In the genomic region with DNA sequence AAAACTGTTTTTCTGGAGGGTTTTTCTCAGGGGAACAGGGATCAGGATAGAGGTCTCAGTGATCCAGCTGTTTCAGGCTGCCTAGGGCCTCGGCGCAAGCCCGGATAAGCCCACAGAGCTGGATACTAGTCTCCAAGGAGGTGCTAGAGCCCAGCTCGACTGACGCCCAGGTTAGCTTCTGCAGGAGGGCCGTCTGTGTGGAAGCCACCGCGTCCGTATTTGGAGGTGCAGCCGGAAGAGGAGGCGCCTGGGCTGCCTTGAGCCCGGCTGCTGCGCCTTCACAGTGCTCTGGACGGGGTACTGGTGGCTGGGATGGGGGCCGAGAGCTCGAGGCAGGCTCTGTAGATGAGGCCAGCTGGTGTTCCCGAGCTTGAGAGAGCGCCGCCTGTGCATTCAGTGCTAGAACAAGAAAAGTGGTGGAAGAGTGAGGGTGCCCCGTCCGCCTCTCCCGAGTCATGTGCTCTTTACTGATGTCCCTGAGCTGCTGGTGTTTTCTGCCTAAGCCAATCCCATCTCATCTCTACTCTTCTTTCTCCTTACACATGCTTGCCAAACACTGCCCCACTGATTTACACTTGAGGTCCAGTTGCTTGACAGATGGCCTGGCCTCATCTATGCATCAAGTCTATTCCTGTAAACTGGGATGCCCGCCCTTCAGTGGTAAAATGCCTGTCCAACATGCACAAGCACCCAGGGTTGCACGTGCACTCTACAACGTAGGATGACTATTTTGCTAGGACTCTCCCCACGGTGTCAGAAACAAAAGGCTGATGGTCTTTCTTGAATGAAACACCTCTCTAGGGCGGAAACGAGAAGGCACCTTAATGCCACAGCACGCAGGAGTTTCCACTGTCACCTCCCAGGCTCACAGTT, we compare ENCODE assay signal across 8 mouse cellular contexts. TPM values are rescaled to one million over a fixed set of nuclear protein-coding genes. Genes with fewer than 3 reads are reported as not detected.
A peak's percentile ranks its signal among the peaks of the same experiment; 100 is the strongest.
DNase-seq lines count a peak whose midpoint lies in the region; ATAC-seq and TF ChIP-seq lines count a peak whose summit lies in the region.

No protein-coding gene starts in this region.

- no peaks in the 10 kb centered on the region for H3K9me3 ChIP-seq in midbrain, embryonic 11.5 days (ENCODE audit: control insufficient read depth, low read length)

- peak overlapping the region; percentile 91 for H3K4me3 ChIP-seq in testis, adult 2 months (ENCODE audit: control insufficient read depth, low read depth, low read length)
- peak overlapping the region; percentile 59 for H3K4me3 ChIP-seq in midbrain, embryonic 11.5 days (ENCODE audit: low read depth, low read length)

- ATAC-seq in midbrain, embryonic 11.5 days (ENCODE audit: low FRiP score), result no peak
- no peak for ATAC-seq in erythroid progenitor cell, adult 5-6 weeks (replicated peaks; ENCODE audit: low FRiP score, poor library complexity, severe bottlenecking)

- peak; percentile 58 for DNase-seq in adrenal gland, postnatal 10 days
- no peak for DNase-seq in adrenal gland, adult 18-20 months (ENCODE audit: low spot score in 2 of 2)
- no peak for DNase-seq in testis, postnatal 14 days (ENCODE audit: low spot score)
- peak; percentile 57 for DNase-seq in induced T-regulatory cell, adult 2 months (ENCODE audit: low read depth)
- DNase-seq in midbrain, embryonic 11.5 days (ENCODE audit: low spot score, missing footprints), result no peak
- no peak for DNase-seq in left cerebral cortex, adult 8-10 months (ENCODE audit: low spot score in 2 of 2)

- no peak overlapping the region for H3K27ac ChIP-seq in testis, adult 2 months (ENCODE audit: control insufficient read depth, insufficient read depth, low read depth, low read length)
- H3K27ac ChIP-seq in midbrain, embryonic 11.5 days (ENCODE audit: low read depth, low read length), result no peak overlapping the region

- no peak for TF ChIP-seq CTCF in testis, adult 2 months (IDR thresholded peaks at IDR 0.05; ENCODE audit: control insufficient read depth, insufficient read depth, insufficient replicate concordance, low read depth, low read length)

- no peaks in the 10 kb centered on the region for H3K27me3 ChIP-seq in testis, adult 2 months (ENCODE audit: control insufficient read depth, insufficient read depth, low read length)
- H3K27me3 ChIP-seq in midbrain, embryonic 11.5 days (ENCODE audit: control insufficient read depth, insufficient read depth, low read length), result no peaks in the 10 kb centered on the region

- no peaks in the 10 kb centered on the region for H3K36me3 ChIP-seq in testis, adult 2 months (ENCODE audit: control insufficient read depth, insufficient read depth, low read length)
- no peaks in the 10 kb centered on the region for H3K36me3 ChIP-seq in midbrain, embryonic 11.5 days (ENCODE audit: control insufficient read depth, insufficient read depth, low read length)

- peaks cover 40% of the 10 kb centered on the region for H3K4me1 ChIP-seq in testis, adult 2 months (ENCODE audit: control insufficient read depth, insufficient read depth, low read length)
- H3K4me1 ChIP-seq in midbrain, embryonic 11.5 days (ENCODE audit: control insufficient read depth, insufficient read depth, low read length), result peaks cover 40% of the 10 kb centered on the region

- H3K4me2 ChIP-seq in midbrain, embryonic 11.5 days, result peak overlapping the region; percentile 99

- TF ChIP-seq POLR2A in testis, adult 2 months (IDR thresholded peaks at IDR 0.05; ENCODE audit: control insufficient read depth, low read depth, low read length), result no peak

- peak overlapping the region; percentile 68 for H3K9ac ChIP-seq in midbrain, embryonic 11.5 days (ENCODE audit: low read length)

- WGBS in midbrain, embryonic 11.5 days, result 75% methylated on average over 29 of the region's 29 CpGs

RNA-seq across cellular contexts. Expression of gene Fam89b, which starts 1.1 kb away (rescaled TPM):
- total RNA-seq in adrenal gland, postnatal 10 days (2021), result 10 to 100 TPM; 47.0 to 59.8 TPM
- total RNA-seq in adrenal gland, adult 18-20 months (2021), result 10 to 100 TPM; 42.9 to 61.5 TPM
- polyA plus RNA-seq in testis, adult 2 months (2012; rRNA removed), result 256 and 286 TPM in 2 replicates
- 157 and 158 TPM in 2 replicates for polyA plus RNA-seq in midbrain, embryonic 11.5 days (2014; fragmentation: Nextera tagmentation; extraction: Ambion mirVana)
- total RNA-seq in erythroid progenitor cell, adult 5-6 weeks (2015; ENCODE audit: low replicate concordance), result 67.9 and 77.8 TPM in 2 replicates
- total RNA-seq in erythroid progenitor cell, adult 5-6 weeks (2017; ENCODE audit: low replicate concordance), result 18.7 and 41.5 TPM in 2 replicates
- total RNA-seq in left cerebral cortex, adult 8-10 months (2022), result 10 to 100 TPM; 24.9 to 30.9 (median 26.1) TPM

RNA-seq across cellular contexts. Expression of gene Ehbp1l1, which starts 4.4 kb away (rescaled TPM):
- total RNA-seq in adrenal gland, postnatal 10 days (2021), result 10 to 100 TPM; 29.8 to 48.9 TPM
- 10 to 100 TPM; 33.5 to 45.6 TPM for total RNA-seq in adrenal gland, adult 18-20 months (2021)
- polyA plus RNA-seq in testis, adult 2 months (2012; rRNA removed), result 105 and 122 TPM in 2 replicates
- polyA plus RNA-seq in midbrain, embryonic 11.5 days (2014; fragmentation: Nextera tagmentation; extraction: Ambion mirVana), result 5.3 and 5.4 TPM in 2 replicates
- 176 and 250 TPM in 2 replicates for total RNA-seq in erythroid progenitor cell, adult 5-6 weeks (2015; ENCODE audit: low replicate concordance)
- total RNA-seq in erythroid progenitor cell, adult 5-6 weeks (2017; ENCODE audit: low replicate concordance), result 668 and 983 TPM in 2 replicates
- total RNA-seq in left cerebral cortex, adult 8-10 months (2022), result 10 to 100 TPM; 15.8 to 22.9 (median 19.9) TPM

RNA-seq across cellular contexts. Expression of gene Ltbp3, which starts 10.2 kb away (rescaled TPM):
- 100 to 1,000 TPM; 185 to 250 TPM for total RNA-seq in adrenal gland, postnatal 10 days (2021)
- total RNA-seq in adrenal gland, adult 18-20 months (2021), result 100 to 1,000 TPM; 241 to 252 TPM
- 7.6 and 8.1 TPM in 2 replicates for polyA plus RNA-seq in testis, adult 2 months (2012; rRNA removed)
- 4.8 and 6.0 TPM in 2 replicates for polyA plus RNA-seq in midbrain, embryonic 11.5 days (2014; fragmentation: Nextera tagmentation; extraction: Ambion mirVana)
- 2.5 and 10.1 TPM in 2 replicates for total RNA-seq in erythroid progenitor cell, adult 5-6 weeks (2015; ENCODE audit: low replicate concordance)
- 1.6 TPM in 1 of 2 replicates, not detected in the other for total RNA-seq in erythroid progenitor cell, adult 5-6 weeks (2017; ENCODE audit: low replicate concordance)
- total RNA-seq in left cerebral cortex, adult 8-10 months (2022), result 10 to 100 TPM; 35.0 to 42.2 (median 41.3) TPM

RNA-seq across cellular contexts. Expression of gene Kcnk7, which starts 26.4 kb away (rescaled TPM):
- total RNA-seq in adrenal gland, postnatal 10 days (2021), result not detected
- total RNA-seq in adrenal gland, adult 18-20 months (2021), result not detected
- 10.2 and 10.8 TPM in 2 replicates for polyA plus RNA-seq in testis, adult 2 months (2012; rRNA removed)
- polyA plus RNA-seq in midbrain, embryonic 11.5 days (2014; fragmentation: Nextera tagmentation; extraction: Ambion mirVana), result not detected in 2 replicates
- not detected in 2 replicates for total RNA-seq in erythroid progenitor cell, adult 5-6 weeks (2015; ENCODE audit: low replicate concordance)
- not detected in 2 replicates for total RNA-seq in erythroid progenitor cell, adult 5-6 weeks (2017; ENCODE audit: low replicate concordance)
- under 1 TPM in 1 of 4 experiments, not detected in 3; 0.37 TPM for total RNA-seq in left cerebral cortex, adult 8-10 months (2022)

RNA-seq across cellular contexts. Expression of gene Scyl1, which starts 40.7 kb away (rescaled TPM):
- total RNA-seq in adrenal gland, postnatal 10 days (2021), result 10 to 100 TPM; 86.7 to 96.5 TPM
- 100 to 1,000 TPM in 1 of 2 experiments, 10 to 100 TPM in 1; 92.3 to 105 TPM for total RNA-seq in adrenal gland, adult 18-20 months (2021)
- 43.1 and 46.7 TPM in 2 replicates for polyA plus RNA-seq in testis, adult 2 months (2012; rRNA removed)
- 48.2 and 58.6 TPM in 2 replicates for polyA plus RNA-seq in midbrain, embryonic 11.5 days (2014; fragmentation: Nextera tagmentation; extraction: Ambion mirVana)
- 18.4 and 24.1 TPM in 2 replicates for total RNA-seq in erythroid progenitor cell, adult 5-6 weeks (2015; ENCODE audit: low replicate concordance)
- 17.2 and 17.3 TPM in 2 replicates for total RNA-seq in erythroid progenitor cell, adult 5-6 weeks (2017; ENCODE audit: low replicate concordance)
- 100 to 1,000 TPM in 1 of 4 experiments, 10 to 100 TPM in 3; 88.9 to 100 (median 94.9) TPM for total RNA-seq in left cerebral cortex, adult 8-10 months (2022)

Comparison
In these comparisons a context has a peak if more than half of its experiments do, and no peak if none do; other contexts are left out.
1. DNase-seq: peak in adrenal gland, postnatal 10 days (single experiment) and induced T-regulatory cell, adult 2 months (single experiment); none in adrenal gland, adult 18-20 months (0 of 2), testis, postnatal 14 days (single experiment), midbrain, embryonic 11.5 days (single experiment) and left cerebral cortex, adult 8-10 months (0 of 2).